Mouse (Mus musculus) neutrophil, adult 5-6 weeks (primary cell): ENCODE results near the gene Cryba2. TPM values are rescaled to one million over a fixed set of nuclear protein-coding genes. Genes with fewer than 3 reads are reported as not detected.

ENCODE experiments used
- ATAC-seq: fragments of 151-379, 151-347 bp; 2 replicates; pipeline ENCODE4 v1.8.0; 2017; ENCODE audit warnings: mild to moderate bottlenecking, moderate TSS enrichment; ENCODE audit not compliant: insufficient number of reproducible peaks, poor library complexity, low FRiP score, severe bottlenecking; ENCODE audit errors: extremely low read depth
- total RNA-seq: library from RNA; stranded (forward); fragments of 200-1000 nt; gene quantifications from 2 replicates; pipeline ENCODE4 v1.2.3, GENCODE M21; 2017

Cryba2 gene
- total RNA-seq, 1 experiment from 2014 or later = not detected

- ATAC-seq = 0 out of 2 replicates have a peak, but pooled peaks have one; percentile 35
These were observed 38.5 kb downstream of the Cryba2 start, which contains the start of gene Cdk5r2 for GRCm38 (mm10) chr1:74854306-74855056. TSS of gene Cdk5r2 (plus strand) at chr1:74854934.

GRCm38 (mm10) chr1:74851001-74851775 lies 41.8 kb downstream of the Cryba2 start:
- ATAC-seq = no peak

DNA sequence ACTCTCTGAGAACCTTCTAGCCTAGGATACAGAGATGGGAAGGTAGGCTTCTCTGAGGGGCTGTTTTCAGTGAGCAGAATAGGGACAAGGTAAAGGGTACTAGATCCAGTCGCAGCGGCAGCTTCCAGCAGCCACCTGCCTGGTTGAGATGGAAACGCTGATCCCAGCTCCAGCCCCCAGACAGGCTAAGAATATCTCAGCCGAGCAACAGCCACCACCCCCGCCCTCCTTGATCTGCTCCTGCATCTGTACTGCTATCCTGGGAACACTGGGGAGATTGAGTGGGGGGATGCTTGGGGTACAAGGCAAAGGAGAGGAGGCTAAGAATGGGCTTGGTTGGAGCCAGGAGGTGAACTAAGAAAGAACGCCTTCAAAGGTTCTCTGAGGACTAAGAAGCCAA lies 42.7 kb downstream of the Cryba2 start:
- ATAC-seq = no peak

DNA sequence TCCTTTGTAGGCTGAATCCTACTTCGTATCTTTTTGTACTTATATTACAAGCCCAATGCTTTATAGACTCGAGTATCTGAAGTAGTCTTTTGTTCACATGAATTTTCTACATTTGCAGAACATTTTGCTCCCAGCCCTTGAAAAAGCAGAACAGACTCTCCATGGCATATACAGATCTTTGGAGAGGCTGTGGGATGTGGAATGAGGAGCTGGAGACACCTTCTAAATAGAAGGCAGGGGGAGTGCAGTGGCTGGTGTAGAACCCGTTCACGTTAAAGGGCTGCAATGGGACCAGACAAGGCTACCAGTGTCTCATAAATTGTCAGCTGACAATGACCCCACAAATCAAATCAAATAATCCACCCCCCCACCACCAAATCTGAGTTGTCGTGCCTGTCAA lies 44.0 kb downstream of the Cryba2 start:
- ATAC-seq = no peak

GRCm38 (mm10) chr1:74846341-74846740 lies 46.6 kb downstream of the Cryba2 start:
- ATAC-seq = no peak

DNA sequence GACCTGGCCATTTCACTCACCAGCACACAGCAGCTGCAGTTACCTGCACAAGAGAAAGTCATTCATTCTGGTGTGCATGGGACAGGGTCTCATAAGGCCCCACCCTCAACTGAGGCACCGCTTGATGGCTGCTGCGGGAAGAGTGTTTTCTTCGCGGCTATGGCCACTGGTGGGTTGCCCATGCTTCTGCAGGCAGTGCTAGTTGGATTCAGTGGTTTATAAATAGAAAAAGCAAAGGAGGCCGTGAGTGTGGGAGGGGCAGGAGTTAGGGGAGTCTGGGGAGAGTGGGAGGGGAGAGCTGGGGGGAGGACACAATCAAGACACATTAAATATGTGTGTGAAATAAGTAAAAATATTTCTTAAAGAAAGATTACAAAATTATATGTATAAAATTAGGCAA lies 49.9 kb downstream of the Cryba2 start:
- ATAC-seq = no peak

Other genes starting within 250 kb of the Cryba2 start
- gene Ttll4, start 231.4 kb downstream of the Cryba2 start, total RNA-seq = 19.0 and 21.1 TPM in 2 replicates
- 37.6 and 45.0 TPM in 2 replicates for gene Cyp27a1, start 179.6 kb downstream of the Cryba2 start, total RNA-seq
- 0.23 TPM in 1 of 2 replicates, not detected in the other for gene Prkag3, start 143.9 kb downstream of the Cryba2 start, total RNA-seq
- gene Wnt6, start 121.3 kb downstream of the Cryba2 start, total RNA-seq = not detected in 2 replicates
- gene Wnt10a, start 101.6 kb downstream of the Cryba2 start, total RNA-seq = not detected in 2 replicates
- not detected in 2 replicates for gene Cdk5r2, start 38.2 kb downstream of the Cryba2 start, total RNA-seq
- gene Fev, start 7.7 kb downstream of the Cryba2 start, total RNA-seq = not detected in 2 replicates
- not detected in 2 replicates for gene Cfap65, start 42.5 kb upstream of the Cryba2 start, total RNA-seq
- not detected in 2 replicates for gene Ihh, start 58.5 kb upstream of the Cryba2 start, total RNA-seq
- 8.3 and 8.5 TPM in 2 replicates for gene Nhej1, start 232.1 kb upstream of the Cryba2 start, total RNA-seq
- gene Slc23a3, start 240.7 kb upstream of the Cryba2 start, total RNA-seq = 0.37 TPM in 1 of 2 replicates, not detected in the other
- gene Cnppd1, start 249.6 kb upstream of the Cryba2 start, total RNA-seq = 126 and 131 TPM in 2 replicates
- gene Retreg2, start 249.6 kb upstream of the Cryba2 start, total RNA-seq = 49.4 and 85.1 TPM in 2 replicates